Mouse (Mus musculus) C2C12 (cell line): ENCODE results near the gene Slc8b1. TPM values are rescaled to one million over a fixed set of nuclear protein-coding genes. Genes with fewer than 3 reads are reported as not detected.

Experiments used
- H3K27me3 ChIP-seq: one replicate; pipeline ENCODE4 v1.6.1; 2011; ENCODE audit not compliant: control insufficient read depth, insufficient read depth, insufficient read length
- H3K36me3 ChIP-seq: one replicate; pipeline ENCODE4 v1.6.1; 2011; ENCODE audit not compliant: control insufficient read depth, insufficient read depth
- H3K4me3 ChIP-seq: one replicate; pipeline ENCODE4 v1.5.1; 2011; ENCODE audit warnings: mild to moderate bottlenecking, control low read depth; ENCODE audit not compliant: poor library complexity, insufficient read depth, severe bottlenecking
- H3K79me2 ChIP-seq: one replicate; pipeline ENCODE4 v1.6.1; 2011; ENCODE audit not compliant: control insufficient read depth, insufficient read depth
- H3K79me3 ChIP-seq: one replicate; pipeline ENCODE4 v1.6.1; 2011; ENCODE audit warnings: low read depth, control low read depth
- H3ac ChIP-seq: one replicate; pipeline ENCODE3; 2011; ENCODE audit warnings: low read depth; ENCODE audit not compliant: control insufficient read depth, insufficient read length
- CEBPB ChIP-seq: IDR thresholded peaks from one replicate; pipeline ENCODE4 v1.6.1; 2011; ENCODE audit warnings: low read depth, mild to moderate bottlenecking, control low read depth, moderate library complexity
- CTCF ChIP-seq: IDR thresholded peaks from one replicate; pipeline ENCODE4 v1.5.1; 2011; ENCODE audit not compliant: control insufficient read depth, insufficient read depth, insufficient read length
- FOSL1 ChIP-seq: IDR thresholded peaks from one replicate; pipeline ENCODE4 v1.8.0; 2011; ENCODE audit warnings: mild to moderate bottlenecking, low read length; ENCODE audit not compliant: poor library complexity, insufficient read depth, severe bottlenecking
- MAX ChIP-seq: IDR thresholded peaks from one replicate; pipeline ENCODE4 v1.6.1; 2011; ENCODE audit warnings: mild to moderate bottlenecking, control low read depth
- MYOD1 ChIP-seq: IDR thresholded peaks from one replicate; pipeline ENCODE4 v1.6.1; 2011; ENCODE audit warnings: low read depth; ENCODE audit not compliant: control insufficient read depth, insufficient read length
- MYOG ChIP-seq: IDR thresholded peaks from one replicate; pipeline ENCODE4 v1.6.1; 2011; ENCODE audit not compliant: control insufficient read depth, insufficient read length; ENCODE audit errors: extremely low read depth
- USF1 ChIP-seq: IDR thresholded peaks from one replicate; pipeline ENCODE4 v1.6.1; 2011; ENCODE audit warnings: low read depth, mild to moderate bottlenecking, control low read depth, moderate library complexity
- polyA plus RNA-seq: library from polyadenylated mRNA; unstranded; fragments of >200 nt; fragmentation: generic; extraction: Trizol; gene quantifications from one replicate; pipeline ENCODE4 v1.2.1, GENCODE M21; 2012; ENCODE audit warnings: missing spikeins

Gene Slc8b1
- polyA plus RNA-seq, 1 experiment, result 6.1 TPM

- TF ChIP-seq MYOD1 (no peak), FOSL1 (no peak), USF1 (no peak), MYOG (no peak), MAX (no peak), CTCF (no peak), CEBPB (no peak)
- Histone ChIP-seq H3ac (no peak overlapping the region), H3K4me3 (no peak overlapping the region), H3K79me2 (no peaks in the 10 kb centered on the region), H3K36me3 (no peaks in the 10 kb centered on the region), H3K27me3 (peaks cover 21% of the 10 kb centered on the region), H3K79me3 (no peaks in the 10 kb centered on the region)
Measured at GRCm38 (mm10) chr5:120467026-120467425, 43.9 kb upstream of the Slc8b1 start.

GRCm38 (mm10) chr5:120468336-120468735 is 42.6 kb upstream of the Slc8b1 start:
- TF ChIP-seq CEBPB, result no peak
- TF ChIP-seq MAX, result no peak
- no peak for TF ChIP-seq MYOD1
- TF ChIP-seq FOSL1, result no peak
- TF ChIP-seq USF1, result no peak
- no peak for TF ChIP-seq CTCF
- no peak for TF ChIP-seq MYOG
- Histone ChIP-seq H3K79me3 (no peaks in the 10 kb centered on the region), H3ac (no peak overlapping the region), H3K36me3 (no peaks in the 10 kb centered on the region), H3K4me3 (no peak overlapping the region), H3K79me2 (no peaks in the 10 kb centered on the region), H3K27me3 (peaks cover 18% of the 10 kb centered on the region)

GRCm38 (mm10) chr5:120468830-120469229 is 42.1 kb upstream of the Slc8b1 start:
- Histone ChIP-seq H3K79me3 (no peaks in the 10 kb centered on the region), H3K27me3 (peaks cover 23% of the 10 kb centered on the region), H3K36me3 (no peaks in the 10 kb centered on the region), H3ac (no peak overlapping the region), H3K4me3 (no peak overlapping the region), H3K79me2 (no peaks in the 10 kb centered on the region)
- TF ChIP-seq USF1 (no peak), MAX (no peak), MYOG (no peak), CEBPB (no peak), CTCF (no peak), FOSL1 (no peak), MYOD1 (no peak)

- Histone ChIP-seq H3ac (no peak overlapping the region), H3K4me3 (no peak overlapping the region), H3K27me3 (peaks cover 42% of the 10 kb centered on the region), H3K36me3 (no peaks in the 10 kb centered on the region), H3K79me2 (no peaks in the 10 kb centered on the region), H3K79me3 (no peaks in the 10 kb centered on the region)
- TF ChIP-seq MAX, result no peak
- no peak for TF ChIP-seq CTCF
- no peak for TF ChIP-seq MYOG
Measured at GRCm38 (mm10) chr5:120471538-120471937, 39.4 kb upstream of the Slc8b1 start.

GRCm38 (mm10) chr5:120472770-120473169 is 38.2 kb upstream of the Slc8b1 start, which contains the start of gene Sdsl:
Gene Sdsl (minus strand): TSS chr5:120472810.
- no peaks in the 10 kb centered on the region for H3K79me3 ChIP-seq
- H3K79me2 ChIP-seq, result no peaks in the 10 kb centered on the region
- H3K4me3 ChIP-seq, result no peak within 1 kb of the TSS
- peaks cover 52% of the 10 kb centered on the region for H3K27me3 ChIP-seq
- no peak within 1 kb of the TSS for H3ac ChIP-seq
- no peaks in the 10 kb centered on the region for H3K36me3 ChIP-seq
- TF ChIP-seq CEBPB, result no peak
- no peak for TF ChIP-seq MYOD1
- TF ChIP-seq FOSL1, result no peak
- TF ChIP-seq MYOG, result no peak
- TF ChIP-seq USF1, result no peak
- TF ChIP-seq CTCF, result no peak
- TF ChIP-seq MAX, result no peak

GRCm38 (mm10) chr5:120473361-120473760 is 37.6 kb upstream of the Slc8b1 start:
- peaks cover 52% of the 10 kb centered on the region for H3K27me3 ChIP-seq
- H3K36me3 ChIP-seq, result no peaks in the 10 kb centered on the region
- no peak overlapping the region for H3ac ChIP-seq
- H3K79me3 ChIP-seq, result no peaks in the 10 kb centered on the region
- no peak overlapping the region for H3K4me3 ChIP-seq
- TF ChIP-seq MYOG (no peak), MYOD1 (no peak), CTCF (no peak), USF1 (no peak), MAX (no peak), FOSL1 (no peak), CEBPB (no peak)
- no peaks in the 10 kb centered on the region for H3K79me2 ChIP-seq

GRCm38 (mm10) chr5:120475861-120476260 is 35.1 kb upstream of the Slc8b1 start:
- Histone ChIP-seq H3K27me3 (peaks cover 51% of the 10 kb centered on the region), H3K36me3 (no peaks in the 10 kb centered on the region), H3K79me2 (no peaks in the 10 kb centered on the region), H3ac (no peak overlapping the region), H3K79me3 (no peaks in the 10 kb centered on the region), H3K4me3 (no peak overlapping the region)
- no peak for TF ChIP-seq CTCF
- no peak for TF ChIP-seq USF1
- no peak for TF ChIP-seq MYOD1
- no peak for TF ChIP-seq FOSL1
